Mouse (Mus musculus): ENCODE data around the gene A830018L16Rik.

DNA sequence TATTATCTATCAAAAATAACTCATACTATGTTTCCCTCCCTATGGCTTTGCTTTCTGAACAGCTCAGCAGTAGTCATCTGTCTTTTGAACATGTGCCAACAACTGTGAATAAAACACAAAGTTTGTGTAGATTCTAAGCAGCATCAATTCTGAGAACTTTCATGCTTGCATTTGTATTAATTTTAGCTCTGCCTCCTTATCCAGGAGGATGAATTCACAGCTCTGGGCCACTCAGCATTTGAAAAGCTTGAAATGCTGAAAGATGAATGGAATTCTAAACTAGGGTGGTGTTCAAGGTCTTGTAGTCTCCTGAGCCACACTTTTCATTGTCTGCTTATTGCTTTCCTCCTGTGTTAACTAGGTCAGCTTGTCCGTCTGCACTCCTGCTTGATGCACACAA, 13.4 kb downstream of the A830018L16Rik start:
- no peak for TF ChIP-seq CTCF (IDR thresholded peaks at IDR 0.05; ENCODE audit: control insufficient read depth, insufficient read depth, low read length)
- no peak for TF ChIP-seq POLR2A (IDR thresholded peaks at IDR 0.05; ENCODE audit: borderline replicate concordance, control insufficient read depth, low read depth, low read length)
